Comparison of ENCODE assay signal across 15 mouse cellular contexts in the genomic region with DNA sequence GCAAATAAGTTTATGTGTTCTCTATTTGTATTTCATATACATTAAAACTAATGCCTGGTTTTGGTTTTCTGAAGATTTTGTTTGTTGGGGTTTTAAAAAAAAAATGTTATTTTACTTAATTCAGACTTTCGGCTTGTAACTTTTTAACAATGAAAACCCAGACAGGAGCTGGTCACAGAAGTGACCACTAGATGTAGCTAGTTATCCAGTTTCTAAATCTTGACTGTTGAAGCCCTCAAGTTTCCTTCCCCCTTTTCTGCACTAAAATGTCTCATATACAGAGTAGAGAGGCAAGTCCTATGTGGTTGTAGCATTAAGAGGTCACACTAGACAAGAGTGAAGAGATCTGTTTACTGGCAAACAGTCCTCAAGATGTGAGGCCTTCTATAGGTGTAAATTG.
DNase-seq lines count a peak whose midpoint lies in the region; ATAC-seq and TF ChIP-seq lines count a peak whose summit lies in the region.
"Had no signal": no experiment of that assay in that cellular context is flagged by ENCODE, and none has a peak within 500 bp of the region (broad histone marks: within the 10 kb centered on the region; RNA-seq: fewer than 3 reads in every experiment).

No protein-coding gene starts in this region.

- no peaks in the 10 kb centered on the region for H3K9me3 ChIP-seq in kidney, postnatal 0 days (replicated peaks; ENCODE audit: low read length)
- H3K9me3 ChIP-seq in E14TG2a.4 (ENCODE audit: low read length) = no peaks in the 10 kb centered on the region
- H3K9me3 ChIP-seq: heart, embryonic 15.5 days; midbrain, embryonic 15.5 days had no signal

- no peaks in the 10 kb centered on the region for H3K4me1 ChIP-seq in kidney, postnatal 0 days (replicated peaks; ENCODE audit: insufficient read depth, low read length)
- H3K4me1 ChIP-seq in E14TG2a.4 (replicated peaks; ENCODE audit: low read depth, low read length) = no peaks in the 10 kb centered on the region
- H3K4me1 ChIP-seq: heart, embryonic 15.5 days; midbrain, embryonic 15.5 days had no signal

- no peaks in the 10 kb centered on the region for H3K36me3 ChIP-seq in kidney, postnatal 0 days (ENCODE audit: insufficient read depth, low read length)
- H3K36me3 ChIP-seq in E14TG2a.4 (ENCODE audit: insufficient read depth, low read length) = no peaks in the 10 kb centered on the region
- H3K36me3 ChIP-seq: heart, embryonic 15.5 days; midbrain, embryonic 15.5 days had no signal

- H3K4me2 ChIP-seq in kidney, postnatal 0 days (ENCODE audit: low read length) = no peak overlapping the region
- H3K4me2 ChIP-seq: heart, embryonic 15.5 days; midbrain, embryonic 15.5 days had no signal

- WGBS in kidney, postnatal 0 days = 51% methylated on average over 1 of the region's 1 CpGs

- DNase-seq in embryo, embryonic 11 days = peak; percentile 38
- no peak for DNase-seq in embryo, embryonic 10 days (ENCODE audit: low spot score)
- DNase-seq in kidney, postnatal 0 days (ENCODE audit: low spot score) = peak; percentile 52
- DNase-seq in kidney, postnatal 4 days = no peak
- peak; percentile 6 for DNase-seq in forelimb bud, embryonic 11.5 days (ENCODE audit: low read depth, low spot score)
- DNase-seq in neural tube, embryonic 10.5 days (ENCODE audit: extremely low spot score, low spot score) = no peak
- no peak for DNase-seq in natural killer cell, adult 2 months (ENCODE audit: low spot score in 2 of 2)
- DNase-seq: adrenal gland, adult 8-10 months; gastrocnemius, postnatal 25 days; kidney, postnatal 10 days; lung, postnatal 14 days had no signal

- no peak overlapping the region for H3K4me3 ChIP-seq in kidney, postnatal 0 days (replicated peaks; ENCODE audit: low read depth, low read length)
- no peak overlapping the region for H3K4me3 ChIP-seq in E14TG2a.4 (replicated peaks; ENCODE audit: low read length)
- H3K4me3 ChIP-seq: heart, embryonic 15.5 days; midbrain, embryonic 15.5 days had no signal

- TF ChIP-seq CTCF in kidney, postnatal 0 days (IDR thresholded peaks at IDR 0.05; ENCODE audit: low read depth) = peak; percentile 57
- TF ChIP-seq CTCF in E14TG2a.4 (conservative IDR thresholded peaks at IDR 0.05; ENCODE audit: low read length) = peak; percentile 32

- no peak overlapping the region for H3K9ac ChIP-seq in kidney, postnatal 0 days (ENCODE audit: low read depth, low read length)
- H3K9ac ChIP-seq: heart, embryonic 15.5 days; midbrain, embryonic 15.5 days had no signal

- H3K27ac ChIP-seq in kidney, postnatal 0 days = no peak overlapping the region
- H3K27ac ChIP-seq: heart, embryonic 15.5 days; midbrain, embryonic 15.5 days had no signal

- no peak for ATAC-seq in kidney, postnatal 0 days (replicated peaks; ENCODE audit: low FRiP score, low read depth)
- ATAC-seq: inflammation-experienced regulatory T-cells, adult 6 months; midbrain, embryonic 15.5 days had no signal

- H3K27me3 ChIP-seq in kidney, postnatal 0 days (ENCODE audit: insufficient read depth, low read length) = no peaks in the 10 kb centered on the region
- 0 out of 2 replicates have a peak, but pooled peaks cover 3% of the 10 kb centered on the region for H3K27me3 ChIP-seq in E14TG2a.4 (ENCODE audit: insufficient read depth, low read length)
- H3K27me3 ChIP-seq: heart, embryonic 15.5 days; midbrain, embryonic 15.5 days had no signal

Comparison
In these comparisons a context has a peak if more than half of its experiments do, and no peak if none do; other contexts are left out.
1. DNase-seq: peak in embryo, embryonic 11 days (single experiment), kidney, postnatal 0 days (single experiment) and forelimb bud, embryonic 11.5 days (single experiment); none in embryo, embryonic 10 days (single experiment), kidney, postnatal 4 days (0 of 2), neural tube, embryonic 10.5 days (single experiment) and natural killer cell, adult 2 months (0 of 2).